Mouse (Mus musculus): ENCODE measurements at regions not wholly inside any gene's neighbourhood (a gene's known extent, or its start where the extent isn't known, plus 50 kb on each side); places are given as distances from the start of the nearest gene placed in this dataset.

DNA sequence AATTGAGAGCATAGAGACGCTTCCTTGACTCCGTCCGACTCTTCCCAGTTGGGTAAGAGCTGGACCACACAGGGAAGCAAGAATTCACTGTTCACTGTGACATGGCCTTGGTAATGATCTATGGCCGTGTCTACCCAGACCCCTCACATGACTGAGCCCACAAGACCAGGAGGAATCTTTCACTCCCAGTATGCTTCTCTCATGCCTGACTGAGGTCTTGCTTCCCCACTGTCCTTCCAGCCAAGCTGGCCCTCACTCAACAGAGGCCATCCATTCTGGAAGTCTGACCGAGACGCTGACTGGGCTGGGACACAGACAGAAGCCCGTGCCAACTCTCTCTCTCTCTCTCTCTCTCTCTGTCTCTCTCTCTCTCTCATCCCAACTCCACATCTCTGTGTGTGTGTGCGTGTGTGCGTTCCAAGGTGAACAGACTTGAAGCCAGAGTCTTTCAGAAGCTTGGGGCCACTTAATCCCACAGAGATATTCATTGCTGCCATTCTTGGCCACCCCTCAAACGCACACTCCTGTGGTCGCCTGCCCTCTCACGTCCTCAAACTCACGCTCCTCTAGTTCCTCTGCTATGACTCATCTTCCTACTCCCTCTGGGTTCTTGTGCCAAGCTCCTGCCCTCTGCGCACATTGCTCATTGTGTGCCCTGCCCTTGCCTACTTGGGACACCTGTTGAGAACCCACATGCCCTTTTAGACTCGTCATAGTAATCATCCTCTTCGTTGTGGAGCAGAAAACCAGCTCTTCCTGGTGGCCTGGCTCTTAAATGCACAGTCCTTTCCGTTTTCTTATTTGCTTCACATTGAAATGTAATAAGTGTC lies 197.2 kb upstream of the Usp25 start:
- in situ Hi-C loops (cut with MboI; ENCODE audit: low sequenced_read_pairs in 2 of 2, unreplicated experiment in 2 of 2): no loop called here
- Histone ChIP-seq H3K36me3 (ENCODE audit: control insufficient read depth, insufficient read depth, low read length, poor library complexity, severe bottlenecking) (no peaks in the 10 kb centered on the region), H3K4me3 (ENCODE audit: insufficient read depth in 1 of 2, low read depth in 1 of 2, low read length in 2 of 2, poor library complexity in 1 of 2, severe bottlenecking in 1 of 2) (no peak overlapping the region), H3K9ac (ENCODE audit: insufficient read depth, low read depth, low read length, poor library complexity, severe bottlenecking) (no peak overlapping the region), H3K27ac (ENCODE audit: insufficient read depth, low read depth, low read length, poor library complexity, severe bottlenecking) (no peak overlapping the region), H3K4me1 (ENCODE audit: control insufficient read depth in 2 of 2, insufficient read depth in 2 of 2, low read length in 2 of 2, poor library complexity in 1 of 2) (no peaks in the 10 kb centered on the region), H3K9me3 (ENCODE audit: control insufficient read depth, insufficient read depth, low read depth, low read length) (no peaks in the 10 kb centered on the region)
- TF ChIP-seq ZNF384 (IDR thresholded peaks at IDR 0.05; ENCODE audit: low read depth, low read length): no peak
- TF ChIP-seq CHD2 (IDR thresholded peaks at IDR 0.05; ENCODE audit: low read depth, low read length): no peak
- TF ChIP-seq ZC3H11A (IDR thresholded peaks at IDR 0.05; ENCODE audit: borderline replicate concordance, low read depth, low read length): no peak
- TF ChIP-seq HCFC1 (IDR thresholded peaks at IDR 0.05; ENCODE audit: borderline replicate concordance, insufficient read depth, low read length): no peak
- TF ChIP-seq MAFK (IDR thresholded peaks at IDR 0.05; ENCODE audit: insufficient read depth, low read depth, low read length): no peak
- DNase-seq (ENCODE audit: low read depth, low spot score): no peak

DNA sequence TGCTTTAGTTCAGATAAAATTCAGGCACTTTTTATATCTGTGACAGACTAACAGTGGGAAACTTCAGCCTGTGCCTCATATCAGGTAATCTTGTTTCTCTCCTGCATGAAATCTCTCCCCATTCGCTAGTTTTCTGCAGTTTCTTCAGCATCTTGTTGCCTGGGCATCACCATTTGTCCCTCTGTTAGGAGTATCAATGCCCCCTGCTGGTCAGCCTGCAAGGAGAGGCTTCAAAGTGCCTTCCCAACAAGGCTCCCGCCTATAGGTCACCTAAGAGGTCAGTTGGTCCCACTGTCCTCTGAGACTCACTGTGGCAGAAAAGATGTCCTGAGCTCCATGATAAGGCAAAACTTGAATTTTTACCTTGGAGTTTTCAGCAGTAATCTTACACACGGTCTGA lies 209.8 kb upstream of the Usp25 start:
- DNase-seq (ENCODE audit: low read depth, low spot score): no peak
- Histone ChIP-seq H3K9me3 (ENCODE audit: control insufficient read depth, insufficient read depth, low read depth, low read length) (no peaks in the 10 kb centered on the region), H3K36me3 (ENCODE audit: control insufficient read depth, insufficient read depth, low read length, poor library complexity, severe bottlenecking) (no peaks in the 10 kb centered on the region), H3K9ac (ENCODE audit: insufficient read depth, low read depth, low read length, poor library complexity, severe bottlenecking) (no peak overlapping the region), H3K27ac (ENCODE audit: insufficient read depth, low read depth, low read length, poor library complexity, severe bottlenecking) (no peak overlapping the region), H3K4me3 (ENCODE audit: insufficient read depth in 1 of 2, low read depth in 1 of 2, low read length in 2 of 2, poor library complexity in 1 of 2, severe bottlenecking in 1 of 2) (no peak overlapping the region), H3K4me1 (ENCODE audit: control insufficient read depth in 2 of 2, insufficient read depth in 2 of 2, low read length in 2 of 2, poor library complexity in 1 of 2) (no peaks in the 10 kb centered on the region)
- in situ Hi-C loops (cut with MboI; ENCODE audit: low sequenced_read_pairs in 2 of 2, unreplicated experiment in 2 of 2): no loop called here
- TF ChIP-seq CHD2 (IDR thresholded peaks at IDR 0.05; ENCODE audit: low read depth, low read length): no peak
- TF ChIP-seq MAFK (IDR thresholded peaks at IDR 0.05; ENCODE audit: insufficient read depth, low read depth, low read length): no peak
- TF ChIP-seq HCFC1 (IDR thresholded peaks at IDR 0.05; ENCODE audit: borderline replicate concordance, insufficient read depth, low read length): no peak
- TF ChIP-seq ZC3H11A (IDR thresholded peaks at IDR 0.05; ENCODE audit: borderline replicate concordance, low read depth, low read length): no peak
- no peak for TF ChIP-seq ZNF384 (IDR thresholded peaks at IDR 0.05; ENCODE audit: low read depth, low read length)

DNA sequence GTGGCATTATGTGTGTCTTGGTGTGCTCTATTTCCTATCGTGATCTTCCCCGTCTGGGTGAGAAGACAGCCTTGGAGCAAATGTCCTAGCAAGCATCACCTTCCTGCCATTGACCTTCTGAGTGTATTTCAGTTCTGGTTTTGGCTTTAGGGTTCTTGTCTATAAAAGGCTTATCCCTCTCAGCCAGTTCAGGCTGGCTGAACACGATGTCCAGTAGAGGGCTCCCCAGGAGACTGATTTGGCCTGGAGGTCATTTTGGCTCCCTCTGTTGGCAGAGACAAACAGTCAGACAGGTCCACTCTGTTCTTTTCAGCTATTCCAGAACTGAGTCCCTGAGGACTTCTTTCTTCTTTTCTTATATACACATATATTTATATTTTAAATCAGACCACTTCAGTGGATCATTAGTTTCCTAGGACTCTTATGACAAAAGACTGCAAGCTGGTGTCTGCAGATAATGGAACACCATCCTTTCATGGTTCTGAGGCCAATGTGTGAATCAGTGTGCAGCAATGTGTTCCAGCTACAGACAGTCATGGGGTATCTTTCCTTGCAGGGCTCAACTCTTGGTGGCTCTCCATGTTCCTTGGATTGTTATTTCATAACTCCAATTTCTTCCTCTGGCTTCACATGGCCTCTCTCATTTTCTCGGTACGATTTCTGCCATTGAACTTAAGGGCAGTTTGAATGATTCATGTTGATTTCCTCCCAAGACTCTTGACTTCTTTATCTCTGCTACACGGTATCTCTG lies 226.9 kb upstream of the Usp25 start:
- no peak overlapping the region for H3K27ac ChIP-seq (ENCODE audit: insufficient read depth, low read depth, low read length, poor library complexity, severe bottlenecking)
- no peaks in the 10 kb centered on the region for H3K36me3 ChIP-seq (ENCODE audit: control insufficient read depth, insufficient read depth, low read length, poor library complexity, severe bottlenecking)
- DNase-seq (ENCODE audit: low read depth, low spot score): peak; percentile 36
- in situ Hi-C loops (cut with MboI; ENCODE audit: low sequenced_read_pairs in 2 of 2, unreplicated experiment in 2 of 2): no loop called here
- TF ChIP-seq CHD2 (IDR thresholded peaks at IDR 0.05; ENCODE audit: low read depth, low read length) (no peak), MAFK (IDR thresholded peaks at IDR 0.05; ENCODE audit: insufficient read depth, low read depth, low read length) (no peak), ZC3H11A (IDR thresholded peaks at IDR 0.05; ENCODE audit: borderline replicate concordance, low read depth, low read length) (peak; percentile 51; the same call in 1 of the 2 replicates), ZNF384 (IDR thresholded peaks at IDR 0.05; ENCODE audit: low read depth, low read length) (no peak)
- no peak overlapping the region for H3K4me3 ChIP-seq (ENCODE audit: insufficient read depth in 1 of 2, low read depth in 1 of 2, low read length in 2 of 2, poor library complexity in 1 of 2, severe bottlenecking in 1 of 2)
- H3K4me1 ChIP-seq (ENCODE audit: control insufficient read depth in 2 of 2, insufficient read depth in 2 of 2, low read length in 2 of 2, poor library complexity in 1 of 2): no peaks in the 10 kb centered on the region
- no peaks in the 10 kb centered on the region for H3K9me3 ChIP-seq (ENCODE audit: control insufficient read depth, insufficient read depth, low read depth, low read length)
- H3K9ac ChIP-seq (ENCODE audit: insufficient read depth, low read depth, low read length, poor library complexity, severe bottlenecking): no peak overlapping the region

GRCm38 (mm10) chr16:76782656-76783055 lies 230.8 kb upstream of the Usp25 start:
- no peaks in the 10 kb centered on the region for H3K4me1 ChIP-seq (ENCODE audit: control insufficient read depth in 2 of 2, insufficient read depth in 2 of 2, low read length in 2 of 2, poor library complexity in 1 of 2)
- TF ChIP-seq CHD2 (IDR thresholded peaks at IDR 0.05; ENCODE audit: low read depth, low read length) (no peak), ZNF384 (IDR thresholded peaks at IDR 0.05; ENCODE audit: low read depth, low read length) (no peak), ZC3H11A (IDR thresholded peaks at IDR 0.05; ENCODE audit: borderline replicate concordance, low read depth, low read length) (no peak), HCFC1 (IDR thresholded peaks at IDR 0.05; ENCODE audit: borderline replicate concordance, insufficient read depth, low read length) (no peak), MAFK (IDR thresholded peaks at IDR 0.05; ENCODE audit: insufficient read depth, low read depth, low read length) (no peak)
- H3K4me3 ChIP-seq (ENCODE audit: insufficient read depth in 1 of 2, low read depth in 1 of 2, low read length in 2 of 2, poor library complexity in 1 of 2, severe bottlenecking in 1 of 2): no peak overlapping the region
- H3K36me3 ChIP-seq (ENCODE audit: control insufficient read depth, insufficient read depth, low read length, poor library complexity, severe bottlenecking): no peaks in the 10 kb centered on the region
- no peaks in the 10 kb centered on the region for H3K9me3 ChIP-seq (ENCODE audit: control insufficient read depth, insufficient read depth, low read depth, low read length)
- no peak overlapping the region for H3K9ac ChIP-seq (ENCODE audit: insufficient read depth, low read depth, low read length, poor library complexity, severe bottlenecking)
- H3K27ac ChIP-seq (ENCODE audit: insufficient read depth, low read depth, low read length, poor library complexity, severe bottlenecking): no peak overlapping the region
- DNase-seq (ENCODE audit: low read depth, low spot score): no peak
- in situ Hi-C loops (cut with MboI; ENCODE audit: low sequenced_read_pairs in 2 of 2, unreplicated experiment in 2 of 2): no loop called here

Measured in ES-E14 (cell line).